Mouse (Mus musculus) G1E (cell line): ENCODE results near the gene Pcgf1. TPM values are rescaled to one million over a fixed set of nuclear protein-coding genes. Genes with fewer than 3 reads are reported as not detected.

ENCODE experiments used
- ATAC-seq: 2 replicates; pipeline ENCODE4 v1.8.0; 2016; ENCODE audit warnings: mild to moderate bottlenecking; ENCODE audit not compliant: insufficient number of reproducible peaks, poor library complexity, low FRiP score, severe bottlenecking; ENCODE audit errors: extremely low read depth
- DNase-seq: peaks from one replicate; pipeline ENCODE4 v3.0.0; 2012; ENCODE audit warnings: low spot score
- H3K27me3 ChIP-seq: 2 replicates; pipeline ENCODE4 v1.6.1; 2012; ENCODE audit warnings: mild to moderate bottlenecking, low read length, inconsistent platforms; ENCODE audit not compliant: insufficient read depth
- H3K36me3 ChIP-seq: replicated peaks from 2 replicates; pipeline ENCODE3; 2012; ENCODE audit warnings: mild to moderate bottlenecking, inconsistent platforms
- H3K4me1 ChIP-seq: 2 replicates; pipeline ENCODE4 v1.6.1; 2012; ENCODE audit warnings: low read depth, low read length, inconsistent platforms, mixed read lengths; ENCODE audit not compliant: insufficient read depth
- H3K4me3 ChIP-seq: 2 replicates; pipeline ENCODE4 v1.5.1; 2012; ENCODE audit warnings: low read depth, mild to moderate bottlenecking, inconsistent platforms, low read length, moderate library complexity, mixed read lengths
- H3K9me3 ChIP-seq: replicated peaks from 2 replicates; pipeline ENCODE4 v1.6.1; 2012; ENCODE audit warnings: inconsistent platforms
- CTCF ChIP-seq: IDR thresholded peaks from 2 replicates; pipeline ENCODE4 v1.5.1; 2012; ENCODE audit warnings: low read depth, low read length, inconsistent platforms, mixed read lengths
- GATA1 ChIP-seq: IDR thresholded peaks from 2 replicates; pipeline ENCODE4 v1.6.1; 2012; ENCODE audit warnings: borderline replicate concordance, low read length, inconsistent platforms, mixed read lengths
- GATA2 ChIP-seq: IDR thresholded peaks from 2 replicates; pipeline ENCODE4 v1.6.1; 2012; ENCODE audit warnings: low read depth, low read length, inconsistent platforms, borderline replicate concordance
- POLR2AphosphoS5 ChIP-seq: IDR thresholded peaks from 2 replicates; pipeline ENCODE4 v1.6.1; 2012; ENCODE audit warnings: low read depth, low read length, inconsistent platforms; ENCODE audit not compliant: insufficient replicate concordance
- TAL1 ChIP-seq: conservative IDR thresholded peaks from 2 replicates; pipeline ENCODE4 v1.6.1; 2012; ENCODE audit warnings: low read depth, low read length, inconsistent platforms, mixed read lengths
- polyA plus RNA-seq: library from polyadenylated mRNA; stranded (reverse); fragments of >175 nt; gene quantifications from 2 replicates; pipeline ENCODE4 v1.2.3, GENCODE M21; 2012
- total RNA-seq, 2 experiments: library from RNA; stranded (forward) in 1 of 2; stranded (reverse) in 1 of 2; fragments of 200-1000 nt in 1 of 2; fragments of >200 nt in 1 of 2; fragmentation: Nextera tagmentation in 1 of 2; gene quantifications; 2 replicates each; pipeline ENCODE4 v1.2.3; 2014 to 2017

Pcgf1 gene
- total and polyA plus RNA-seq, 3 experiments = 10.8 to 57.1 (median 14.5) TPM

GRCm38 (mm10) chr6:83049367-83049766, 28.3 kb upstream of the Pcgf1 start:
- H3K4me3 ChIP-seq = no peak overlapping the region
- ATAC-seq = no peak
- no peaks in the 10 kb centered on the region for H3K9me3 ChIP-seq
- DNase-seq = no peak
- peaks cover 37% of the 10 kb centered on the region for H3K36me3 ChIP-seq
- H3K27me3 ChIP-seq = peaks cover 9% of the 10 kb centered on the region
- TF ChIP-seq POLR2AphosphoS5 = no peak
- TF ChIP-seq TAL1 = no peak
- TF ChIP-seq GATA2 = no peak
- TF ChIP-seq CTCF = no peak
- TF ChIP-seq GATA1 = no peak
- peaks cover 50% of the 10 kb centered on the region for H3K4me1 ChIP-seq

- peaks cover 67% of the 10 kb centered on the region for H3K36me3 ChIP-seq
- ATAC-seq (no peak), DNase-seq (peak; percentile 60)
- no peak for TF ChIP-seq CTCF
- TF ChIP-seq GATA1 = no peak
- H3K4me3 ChIP-seq = peak overlapping the region; percentile 95
- no peaks in the 10 kb centered on the region; the same call in 1 of the 2 replicates for H3K27me3 ChIP-seq
- no peaks in the 10 kb centered on the region for H3K9me3 ChIP-seq
- H3K4me1 ChIP-seq = peaks cover 63% of the 10 kb centered on the region
Observed at GRCm38 (mm10) chr6:83053136-83053960, 24.3 kb upstream of the Pcgf1 start.

- peak within 1 kb of the TSS; percentile 95 for H3K4me3 ChIP-seq
- H3K4me1 ChIP-seq = peaks cover 60% of the 10 kb centered on the region
- DNase-seq (peak; percentile 99), ATAC-seq (peak; percentile 93)
- TF ChIP-seq TAL1 (no peak), POLR2AphosphoS5 (no peak), CTCF (no peak), GATA1 (no peak), GATA2 (no peak)
- H3K27me3 ChIP-seq = no peaks in the 10 kb centered on the region
- no peaks in the 10 kb centered on the region for H3K9me3 ChIP-seq
- peaks cover 76% of the 10 kb centered on the region for H3K36me3 ChIP-seq
Observed at GRCm38 (mm10) chr6:83054074-83054851, 23.4 kb upstream of the Pcgf1 start, which contains the start of gene Aup1. Gene Aup1 (plus strand): TSS chr6:83054521.

GRCm38 (mm10) chr6:83054871-83055431, 22.7 kb upstream of the Pcgf1 start, which contains the start of gene Htra2:
Gene Htra2 (minus strand): TSS chr6:83055273.
- TF ChIP-seq GATA2 = no peak
- no peak for TF ChIP-seq GATA1
- DNase-seq (no peak), ATAC-seq (no peak)
- Histone ChIP-seq H3K36me3 (peaks cover 76% of the 10 kb centered on the region), H3K9me3 (no peaks in the 10 kb centered on the region), H3K4me3 (peak within 1 kb of the TSS; percentile 95), H3K4me1 (peaks cover 54% of the 10 kb centered on the region), H3K27me3 (no peaks in the 10 kb centered on the region)

- peak within 1 kb of the TSS; percentile 17; the same call in 1 of the 2 replicates for H3K4me3 ChIP-seq
- ATAC-seq (no peak), DNase-seq (no peak)
- H3K9me3 ChIP-seq = no peaks in the 10 kb centered on the region
- TF ChIP-seq TAL1 (no peak), CTCF (no peak), GATA2 (no peak), GATA1 (no peak), POLR2AphosphoS5 (no peak)
- H3K36me3 ChIP-seq = peaks cover 68% of the 10 kb centered on the region
- peaks cover 33% of the 10 kb centered on the region for H3K4me1 ChIP-seq
- H3K27me3 ChIP-seq = no peaks in the 10 kb centered on the region
Observed at GRCm38 (mm10) chr6:83057790-83058189, 19.9 kb upstream of the Pcgf1 start, which contains the start of gene Dqx1. Gene Dqx1 (plus strand): TSS chr6:83057844.

GRCm38 (mm10) chr6:83058725-83059124, 18.9 kb upstream of the Pcgf1 start:
- no peaks in the 10 kb centered on the region for H3K9me3 ChIP-seq
- DNase-seq (no peak), ATAC-seq (no peak)
- no peak for TF ChIP-seq GATA2
- no peak for TF ChIP-seq CTCF
- peak; percentile 79 for TF ChIP-seq POLR2AphosphoS5
- H3K4me1 ChIP-seq = peaks cover 24% of the 10 kb centered on the region
- H3K4me3 ChIP-seq = no peak overlapping the region
- H3K36me3 ChIP-seq = peaks cover 75% of the 10 kb centered on the region
- no peaks in the 10 kb centered on the region for H3K27me3 ChIP-seq
